Mouse (Mus musculus) granulocyte monocyte progenitor cell, adult 5-6 weeks (primary cell): Measurements from ENCODE around the gene Clec11a. TPM values are rescaled to one million over a fixed set of nuclear protein-coding genes. Genes with fewer than 3 reads are reported as not detected.

Experiments used
- ATAC-seq: replicated peaks from 2 replicates; pipeline ENCODE4 v1.8.0; 2016; ENCODE audit warnings: mild to moderate bottlenecking, moderate TSS enrichment, inconsistent platforms; ENCODE audit not compliant: poor library complexity, severe bottlenecking
- total RNA-seq, 2 experiments: library from RNA; stranded (forward) in 1 of 2; stranded (reverse) in 1 of 2; fragments of 200-712, 200-1000 nt in 1 of 2; fragments of >200 nt in 1 of 2; fragmentation: Nextera tagmentation in 1 of 2; gene quantifications; 2 replicates each; pipeline ENCODE4 v1.2.3; 2014 to 2017

Gene Clec11a
- total RNA-seq (2014; fragmentation: Nextera tagmentation) (2.5 and 3.7 TPM in 2 replicates), total RNA-seq (2017) (4.4 and 4.8 TPM in 2 replicates)

DNA sequence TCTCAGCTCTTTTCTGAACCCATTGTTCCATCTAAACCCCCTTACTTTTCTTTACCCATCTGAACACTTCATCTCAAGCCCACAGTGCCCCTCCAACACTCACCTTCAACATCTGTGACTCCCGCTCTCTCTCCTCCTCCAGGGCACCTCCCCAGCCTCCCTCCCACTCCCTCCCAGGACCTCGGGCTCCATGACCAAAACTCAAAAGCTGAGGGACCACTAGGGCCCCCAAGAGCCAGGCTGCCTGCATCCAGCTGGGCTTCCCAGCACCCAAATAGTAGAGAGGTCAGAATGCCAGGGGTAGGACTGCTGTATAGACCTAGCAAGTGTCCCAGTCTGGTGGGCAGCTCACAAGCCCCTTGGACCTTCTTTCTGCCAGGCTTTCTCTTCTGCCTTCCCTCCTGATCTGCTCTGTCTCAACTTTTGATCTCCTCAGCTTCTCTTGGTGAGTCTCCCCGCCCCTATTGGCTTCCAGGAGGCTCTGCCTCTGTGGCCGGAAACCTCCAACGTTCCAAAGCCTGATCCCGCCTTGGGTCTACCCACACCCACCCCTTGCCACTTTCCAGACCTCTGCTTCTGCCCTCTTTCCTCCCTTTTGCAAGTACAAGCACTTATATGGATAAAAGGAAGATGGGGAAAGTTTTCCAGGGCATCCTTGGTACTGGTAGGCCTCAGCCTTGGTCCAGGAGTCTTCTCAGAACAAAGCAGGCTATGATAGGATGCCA, at the start of gene Clec11a:
Gene Clec11a, minus strand, starts transcription at position 387 of the 725 bp plus-strand sequence.
- no peak for ATAC-seq

DNA sequence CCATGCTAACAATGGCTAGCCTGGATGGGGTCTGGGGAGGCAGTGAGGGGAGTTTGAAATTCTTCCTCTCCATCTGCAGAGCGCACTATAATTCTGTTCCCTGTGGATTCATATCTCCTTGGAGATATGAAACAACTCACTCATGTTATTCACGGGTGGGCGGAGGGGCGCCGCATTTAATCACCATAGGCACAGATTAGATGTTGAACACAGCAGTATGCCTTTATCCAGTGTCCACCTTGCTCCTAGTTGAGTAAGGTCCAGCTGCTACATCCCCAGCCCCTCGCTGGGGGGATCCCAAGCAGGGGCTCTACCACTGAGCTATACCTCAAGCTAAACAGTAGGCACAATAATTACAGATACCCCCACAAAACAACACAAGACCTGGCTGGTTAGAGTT, 48.7 kb upstream of the Clec11a start:
- ATAC-seq, result no peak

- no peak for ATAC-seq
Measured at GRCm38 (mm10) chr7:44353601-44354340, 47.1 kb upstream of the Clec11a start.

DNA sequence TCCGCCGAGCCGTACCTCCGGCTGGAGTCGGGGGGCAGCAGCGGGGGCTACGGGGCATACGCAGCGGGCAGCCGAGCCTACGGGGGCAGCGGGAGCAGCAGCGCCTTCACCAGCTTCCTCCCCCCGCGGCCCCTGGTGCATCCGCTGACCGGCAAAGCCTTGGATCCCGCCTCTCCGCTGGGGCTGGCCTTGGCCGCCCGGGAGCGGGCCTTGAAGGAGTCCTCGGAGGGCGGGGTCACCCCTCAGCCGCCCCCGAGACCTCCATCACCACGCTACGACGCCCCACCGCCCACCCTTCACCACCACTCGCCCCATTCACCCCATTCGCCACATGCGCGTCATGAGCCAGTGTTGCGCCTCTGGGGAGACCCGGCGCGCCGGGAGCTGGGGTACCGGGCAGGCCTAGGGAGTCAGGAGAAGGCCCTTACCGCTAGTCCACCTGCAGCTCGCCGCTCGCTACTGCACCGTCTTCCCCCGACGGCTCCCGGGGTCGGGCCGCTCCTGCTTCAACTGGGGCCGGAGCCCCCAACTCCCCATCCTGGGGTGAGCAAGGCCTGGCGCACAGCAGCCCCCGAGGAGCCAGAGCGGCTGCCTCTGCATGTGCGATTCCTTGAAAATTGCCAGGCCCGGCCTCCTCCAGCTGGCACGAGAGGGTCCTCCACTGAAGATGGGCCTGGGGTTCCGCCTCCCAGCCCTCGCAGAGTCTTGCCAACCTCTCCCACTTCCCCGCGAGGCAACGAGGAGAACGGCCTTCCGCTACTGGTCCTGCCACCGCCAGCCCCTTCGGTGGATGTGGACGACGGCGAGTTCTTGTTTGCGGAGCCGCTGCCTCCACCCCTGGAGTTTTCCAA, 46.3 kb upstream of the Clec11a start:
- no peak for ATAC-seq

GRCm38 (mm10) chr7:44351881-44352749, 45.4 kb upstream of the Clec11a start:
- no peak for ATAC-seq

- peak; percentile 71 for ATAC-seq
Measured at GRCm38 (mm10) chr7:44350957-44351711, 44.4 kb upstream of the Clec11a start.

- ATAC-seq, result peak; percentile 31
Measured at GRCm38 (mm10) chr7:44349043-44349442, 42.3 kb upstream of the Clec11a start.

DNA sequence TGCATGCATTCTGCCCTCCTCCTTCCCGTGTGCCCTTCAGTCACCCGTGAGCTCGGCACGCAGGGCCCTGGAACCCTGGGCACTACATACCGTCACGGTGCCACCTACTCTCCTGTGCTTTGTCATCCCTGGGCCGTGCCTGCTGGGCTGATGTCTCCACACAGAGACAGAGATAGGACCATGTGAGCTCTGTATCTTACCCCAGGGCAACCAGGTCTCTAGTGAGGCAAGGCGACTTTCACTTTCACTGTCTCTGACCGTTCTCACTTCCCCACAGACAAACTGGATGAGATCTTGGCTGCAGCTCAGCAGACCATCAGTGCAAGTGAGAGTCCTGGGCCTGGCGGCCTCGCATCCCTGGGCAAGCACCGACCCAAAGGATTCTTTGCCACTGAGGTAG, 37.9 kb upstream of the Clec11a start:
- ATAC-seq, result peak; percentile 91

- ATAC-seq, result no peak
Measured at GRCm38 (mm10) chr7:44343459-44344015, 36.8 kb upstream of the Clec11a start.

GRCm38 (mm10) chr7:44341714-44342113, 35.0 kb upstream of the Clec11a start:
- no peak for ATAC-seq

DNA sequence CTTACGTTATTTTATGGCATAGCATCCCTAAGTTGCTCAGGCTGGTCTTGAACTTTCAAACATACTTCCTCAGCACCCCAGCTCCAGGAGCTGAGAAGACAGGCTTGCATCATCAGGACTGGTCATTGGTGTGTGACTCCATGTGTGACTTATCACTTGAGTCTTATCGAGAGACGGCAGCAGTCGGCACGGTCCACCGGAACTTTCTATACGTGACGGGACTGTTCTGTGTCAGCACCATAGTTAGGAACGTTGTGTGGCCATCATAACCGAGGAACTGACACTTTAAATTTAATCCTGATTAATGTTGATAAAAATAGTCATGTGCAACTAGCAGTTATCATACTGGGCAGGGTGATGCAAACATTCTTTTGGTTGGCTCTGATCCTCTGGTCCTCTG, 34.4 kb upstream of the Clec11a start:
- ATAC-seq, result no peak

DNA sequence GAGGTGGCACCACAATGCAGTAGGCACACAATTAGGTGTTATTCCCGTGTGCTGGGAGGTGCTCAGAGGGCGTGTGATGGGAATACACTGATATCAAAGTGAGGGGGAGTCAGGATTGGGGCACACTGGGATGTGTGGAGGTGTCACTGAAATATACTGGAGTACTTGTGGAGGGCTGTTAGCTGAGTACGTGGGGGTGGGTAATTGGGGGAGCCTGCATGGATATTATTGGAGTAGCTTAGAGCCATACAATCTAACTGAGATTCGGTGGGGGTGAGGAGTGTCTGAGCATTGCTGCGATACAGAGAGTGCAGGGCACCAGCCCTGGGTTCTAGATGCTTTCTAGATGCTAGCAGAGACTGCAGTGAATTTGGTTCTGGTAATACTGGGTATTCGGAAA, 33.5 kb upstream of the Clec11a start:
- ATAC-seq, result no peak

DNA sequence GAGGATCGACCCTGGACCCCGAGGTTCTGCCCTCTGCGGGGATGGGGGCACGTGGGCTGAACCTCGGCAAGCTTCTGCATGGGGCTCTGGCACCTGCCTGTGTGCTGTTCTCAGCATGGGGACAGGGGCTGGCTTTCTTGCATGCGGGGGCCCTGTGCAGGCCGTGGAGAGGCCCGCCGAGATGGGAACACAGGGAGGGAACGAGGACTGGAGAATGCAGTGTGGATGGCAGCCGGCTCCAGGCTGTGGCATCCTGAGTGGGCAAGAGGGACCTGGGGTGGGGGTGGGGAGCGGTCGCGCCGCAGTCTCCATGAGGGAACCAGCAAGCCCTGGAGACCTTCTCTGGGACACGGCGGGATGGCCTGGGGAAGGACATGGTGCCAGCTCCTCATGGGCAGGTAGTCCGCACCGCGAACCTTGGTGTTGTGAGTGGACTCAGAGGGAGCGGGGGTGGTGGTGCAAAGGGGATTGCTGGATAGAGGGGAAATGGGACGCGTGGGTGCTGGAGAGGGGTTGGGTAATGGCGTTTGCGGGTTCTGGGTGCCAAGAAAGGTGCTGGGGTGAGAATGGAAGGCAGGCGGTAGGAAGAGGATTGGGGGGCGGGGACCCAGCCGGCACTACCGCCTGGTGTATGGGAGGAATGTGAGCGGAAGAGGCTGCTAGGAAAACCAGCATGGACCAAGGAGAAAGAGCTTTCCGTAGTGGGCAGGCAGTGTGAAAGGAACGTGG, 30.6 kb upstream of the Clec11a start:
- ATAC-seq, result no peak

DNA sequence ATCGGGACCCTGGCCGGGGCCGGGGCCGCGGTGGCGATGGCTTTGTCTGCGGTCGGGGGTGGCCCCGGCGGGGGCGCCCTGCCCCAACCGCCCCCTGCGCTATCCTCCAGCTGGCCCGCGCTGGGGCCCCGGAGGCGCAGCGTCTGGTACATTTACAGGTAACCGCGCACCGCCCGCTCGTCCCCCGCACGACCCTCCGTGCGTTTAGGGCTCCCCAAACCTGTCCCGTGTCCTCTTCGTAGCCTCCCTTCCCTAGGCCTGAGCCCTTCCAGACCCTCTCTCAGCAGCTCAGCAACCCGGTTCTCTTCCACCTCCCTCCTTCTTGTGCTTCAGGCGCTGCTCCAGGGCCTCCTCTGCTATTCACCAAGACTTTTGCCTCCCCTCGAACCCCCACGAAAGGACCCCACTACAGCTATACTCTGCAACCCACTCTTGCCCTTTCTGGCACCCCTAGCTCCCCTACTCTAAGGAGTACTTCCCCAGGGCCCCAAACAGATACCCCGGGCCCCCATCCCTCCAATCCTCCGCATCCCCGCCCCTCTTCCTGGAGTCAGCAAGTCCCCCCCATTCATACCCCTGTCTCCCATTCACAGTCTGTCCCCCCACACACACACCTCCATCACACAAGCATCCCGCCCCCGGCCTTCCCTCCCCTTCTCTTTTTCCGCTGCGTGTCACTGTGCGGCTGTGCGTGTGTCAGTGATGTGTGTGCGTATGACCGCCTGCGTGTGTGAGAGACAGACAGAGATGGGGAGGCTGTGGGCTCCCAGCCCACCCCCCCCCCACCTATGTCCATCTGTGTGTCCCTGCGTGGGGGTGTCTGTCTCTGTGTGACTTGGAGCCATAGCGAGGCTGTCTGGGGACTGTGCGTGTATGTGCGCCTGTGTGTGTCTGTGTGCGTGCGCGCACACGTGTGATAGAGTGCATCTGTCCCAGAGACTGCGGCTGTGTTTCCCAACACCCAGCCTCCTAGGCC, 29.6 kb upstream of the Clec11a start:
- ATAC-seq, result no peak

DNA sequence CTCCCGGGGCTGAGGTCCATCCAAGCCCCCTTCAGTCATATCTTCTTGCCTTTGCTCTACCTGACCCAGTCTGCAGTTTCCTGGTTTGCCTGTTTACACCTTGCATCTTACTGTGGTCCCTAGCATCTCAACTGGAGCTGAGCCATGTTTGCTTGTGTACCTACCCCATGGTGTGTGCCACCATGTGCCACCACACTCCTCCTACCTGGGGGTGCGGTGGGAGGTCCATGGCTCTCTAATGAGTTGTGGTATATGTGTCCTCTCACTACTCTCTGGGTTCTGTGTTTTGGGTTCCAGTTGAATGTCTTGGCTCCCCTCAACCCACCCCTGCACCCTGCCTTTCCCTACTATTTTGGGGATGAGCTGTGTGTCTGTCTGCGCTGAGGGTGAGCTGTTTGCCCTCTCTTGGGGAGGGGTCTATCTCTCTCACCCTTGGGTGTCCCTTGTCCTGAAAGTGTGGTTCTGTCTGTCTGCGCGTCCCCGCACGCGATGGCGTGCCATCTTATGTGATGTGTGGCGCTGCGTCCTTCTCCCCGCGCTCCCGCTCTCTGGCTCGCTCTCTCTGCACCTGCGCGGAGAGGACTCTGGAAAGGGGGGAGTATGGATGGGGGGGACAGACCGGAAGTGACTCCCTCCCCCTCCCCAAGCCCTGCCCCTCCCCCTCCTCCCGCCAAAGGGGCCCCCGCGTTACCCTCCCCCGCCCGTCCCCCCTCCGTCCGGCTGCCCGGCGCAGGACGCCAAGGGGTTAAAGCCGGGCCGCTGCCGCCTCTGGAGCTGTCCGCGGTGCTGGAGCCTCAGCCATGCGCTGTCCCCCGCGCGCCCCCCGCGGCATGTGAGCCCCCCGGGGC, 28.6 kb upstream of the Clec11a start:
- ATAC-seq, result peak; percentile 78

- no peak for ATAC-seq
Measured at GRCm38 (mm10) chr7:44334139-44334538, 27.4 kb upstream of the Clec11a start.
